17 mouse cellular contexts compared by ENCODE assay signal in the genomic region with DNA sequence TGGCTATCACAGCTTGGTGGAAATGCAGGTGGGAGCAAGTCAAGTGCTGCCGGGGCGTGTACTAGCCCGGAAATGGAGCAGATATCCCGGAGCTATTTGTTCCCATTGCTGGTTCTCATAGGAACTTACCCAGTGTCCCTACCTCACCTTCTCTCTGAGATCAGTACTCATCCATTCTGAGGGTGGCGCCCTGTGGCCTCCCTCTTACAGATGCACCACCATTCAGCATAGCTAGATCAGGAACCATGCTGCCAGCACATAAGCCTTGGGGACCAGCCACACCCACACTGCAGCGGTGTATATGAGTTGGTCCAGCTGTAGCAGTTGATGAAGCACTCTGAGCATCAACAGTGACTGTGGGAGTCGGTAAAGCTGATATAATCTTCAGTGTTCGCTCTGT.
"Had no signal": no experiment of that assay in that cellular context is flagged by ENCODE, and none has a peak within 500 bp of the region (broad histone marks: within the 10 kb centered on the region; RNA-seq: fewer than 3 reads in every experiment).

No protein-coding gene starts in this region.

- DNase-seq: kidney, adult 18-20 months; kidney, adult 9 months; kidney, postnatal 14 days; kidney, postnatal 4 days; left cerebral cortex, postnatal 4 days; liver, postnatal 0 days; right cerebral cortex, postnatal 4 days; thymus, postnatal 25 days had no signal

- H3K27ac ChIP-seq: limb, embryonic 15.5 days; liver, embryonic 14.5 days had no signal

- H3K27me3 ChIP-seq: limb, embryonic 12.5 days; limb, embryonic 15.5 days; megakaryocyte, embryonic 14.5 days; midbrain, embryonic 13.5 days had no signal

- H3K36me3 ChIP-seq: limb, embryonic 15.5 days; midbrain, embryonic 13.5 days had no signal

- H3K4me2 ChIP-seq: limb, embryonic 12.5 days; limb, embryonic 15.5 days; liver, embryonic 11.5 days; midbrain, embryonic 13.5 days had no signal

- H3K4me3 ChIP-seq: limb, embryonic 12.5 days; limb, embryonic 15.5 days; megakaryocyte, embryonic 14.5 days; midbrain, embryonic 10.5 days; midbrain, embryonic 13.5 days; myocyte had no signal

- H3K4me1 ChIP-seq: megakaryocyte, embryonic 14.5 days had no signal

- H3K9me3 ChIP-seq: limb, embryonic 12.5 days; limb, embryonic 15.5 days; megakaryocyte, embryonic 14.5 days; midbrain, embryonic 10.5 days; midbrain, embryonic 13.5 days had no signal

- ATAC-seq: inflammation-experienced regulatory T-cells, adult 6 months; liver, postnatal 0 days had no signal

- H3K9ac ChIP-seq: limb, embryonic 12.5 days; limb, embryonic 15.5 days; liver, embryonic 14.5 days; liver, postnatal 0 days; midbrain, embryonic 13.5 days had no signal
